Mouse (Mus musculus): Measurements from ENCODE around the gene Dnmt1. TPM values are rescaled to one million over a fixed set of nuclear protein-coding genes. Genes with fewer than 3 reads are reported as not detected.

Gene Dnmt1
- polyA plus RNA-seq, 1 experiment from 2014 or later = 67.4 TPM

GRCm38 (mm10) chr9:20902174-20902491 lies 57.6 kb downstream of the Dnmt1 start:
- Histone ChIP-seq H3K36me3 (ENCODE audit: control insufficient read depth, insufficient read depth, low read length) (peaks cover 15% of the 10 kb centered on the region), H3K4me3 (ENCODE audit: low read depth, low read length) (no peak overlapping the region), H3K27ac (ENCODE audit: low read depth, low read length) (no peak overlapping the region), H3K4me1 (ENCODE audit: control insufficient read depth, insufficient read depth, low read length) (peaks cover 8% of the 10 kb centered on the region), H3K4me2 (no peak overlapping the region), H3K9me3 (ENCODE audit: control insufficient read depth, low read length) (no peaks in the 10 kb centered on the region), H3K27me3 (ENCODE audit: control insufficient read depth, insufficient read depth, low read length) (no peaks in the 10 kb centered on the region), H3K9ac (ENCODE audit: low read length) (no peak overlapping the region)
- ATAC-seq (ENCODE audit: low FRiP score) (no peak), DNase-seq (ENCODE audit: low spot score, missing footprints) (no peak)
- 49% methylated on average over 6 of the region's 6 CpGs for WGBS

DNA sequence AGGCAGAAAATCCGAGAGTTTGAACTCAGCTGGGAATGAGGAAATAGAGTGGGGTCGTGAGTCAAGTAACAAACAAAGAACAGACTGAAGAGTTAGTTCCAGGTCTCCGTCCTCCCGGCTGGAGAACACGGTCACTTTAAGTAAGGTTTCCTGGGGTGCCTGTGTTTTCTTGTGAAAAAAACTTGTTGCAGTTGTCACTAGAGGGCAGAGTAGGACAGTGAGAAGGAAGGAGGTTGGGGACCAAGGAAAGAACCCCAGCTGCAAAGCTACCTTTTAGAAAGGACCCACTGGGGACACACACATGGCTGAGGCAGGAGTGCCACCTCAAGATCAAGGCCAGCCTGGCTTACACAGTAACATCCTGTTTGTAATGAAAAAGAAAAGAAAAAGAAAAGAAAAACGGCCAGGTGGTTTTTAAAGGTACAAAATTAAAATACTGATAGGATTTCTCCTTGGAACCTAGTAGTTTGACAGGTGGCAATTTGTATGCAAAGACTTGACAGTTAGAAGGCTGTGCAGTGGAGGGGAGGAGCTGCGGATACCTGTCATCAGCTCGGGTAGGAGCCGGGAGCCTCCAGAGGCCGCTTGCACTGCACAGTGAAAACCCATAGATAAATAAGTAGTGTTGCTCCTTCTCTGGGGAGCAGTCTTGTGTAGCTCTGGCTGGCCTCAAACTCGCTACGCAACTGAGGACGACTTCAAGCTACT lies 58.1 kb downstream of the Dnmt1 start:
- Histone ChIP-seq H3K4me2 (no peak overlapping the region), H3K4me3 (ENCODE audit: low read depth, low read length) (no peak overlapping the region), H3K27ac (ENCODE audit: low read depth, low read length) (no peak overlapping the region), H3K27me3 (ENCODE audit: control insufficient read depth, insufficient read depth, low read length) (no peaks in the 10 kb centered on the region), H3K36me3 (ENCODE audit: control insufficient read depth, insufficient read depth, low read length) (peaks cover 12% of the 10 kb centered on the region), H3K4me1 (ENCODE audit: control insufficient read depth, insufficient read depth, low read length) (peaks cover 9% of the 10 kb centered on the region), H3K9ac (ENCODE audit: low read length) (no peak overlapping the region), H3K9me3 (ENCODE audit: control insufficient read depth, low read length) (no peaks in the 10 kb centered on the region)
- 16% methylated on average over 13 of the region's 13 CpGs for WGBS
- no peak for ATAC-seq (ENCODE audit: low FRiP score)
- DNase-seq (ENCODE audit: low spot score, missing footprints) = no peak

- Histone ChIP-seq H3K4me1 (ENCODE audit: control insufficient read depth, insufficient read depth, low read length) (peaks cover 9% of the 10 kb centered on the region), H3K27me3 (ENCODE audit: control insufficient read depth, insufficient read depth, low read length) (no peaks in the 10 kb centered on the region), H3K4me2 (peak within 1 kb of the TSS; percentile 86), H3K27ac (ENCODE audit: low read depth, low read length) (no peak within 1 kb of the TSS), H3K9me3 (ENCODE audit: control insufficient read depth, low read length) (no peaks in the 10 kb centered on the region), H3K4me3 (ENCODE audit: low read depth, low read length) (peak within 1 kb of the TSS; percentile 85), H3K36me3 (ENCODE audit: control insufficient read depth, insufficient read depth, low read length) (peaks cover 24% of the 10 kb centered on the region), H3K9ac (ENCODE audit: low read length) (peak within 1 kb of the TSS; percentile 95)
- ATAC-seq (ENCODE audit: low FRiP score) (peak; percentile 86), DNase-seq (ENCODE audit: low spot score, missing footprints) (peak; percentile 99)
- WGBS = 7% methylated on average over 32 of the region's 34 CpGs
Observed at GRCm38 (mm10) chr9:20898511-20899073, 61.1 kb downstream of the Dnmt1 start, which contains the start of gene Eif3g. TSS of gene Eif3g (minus strand) at chr9:20898623.

DNA sequence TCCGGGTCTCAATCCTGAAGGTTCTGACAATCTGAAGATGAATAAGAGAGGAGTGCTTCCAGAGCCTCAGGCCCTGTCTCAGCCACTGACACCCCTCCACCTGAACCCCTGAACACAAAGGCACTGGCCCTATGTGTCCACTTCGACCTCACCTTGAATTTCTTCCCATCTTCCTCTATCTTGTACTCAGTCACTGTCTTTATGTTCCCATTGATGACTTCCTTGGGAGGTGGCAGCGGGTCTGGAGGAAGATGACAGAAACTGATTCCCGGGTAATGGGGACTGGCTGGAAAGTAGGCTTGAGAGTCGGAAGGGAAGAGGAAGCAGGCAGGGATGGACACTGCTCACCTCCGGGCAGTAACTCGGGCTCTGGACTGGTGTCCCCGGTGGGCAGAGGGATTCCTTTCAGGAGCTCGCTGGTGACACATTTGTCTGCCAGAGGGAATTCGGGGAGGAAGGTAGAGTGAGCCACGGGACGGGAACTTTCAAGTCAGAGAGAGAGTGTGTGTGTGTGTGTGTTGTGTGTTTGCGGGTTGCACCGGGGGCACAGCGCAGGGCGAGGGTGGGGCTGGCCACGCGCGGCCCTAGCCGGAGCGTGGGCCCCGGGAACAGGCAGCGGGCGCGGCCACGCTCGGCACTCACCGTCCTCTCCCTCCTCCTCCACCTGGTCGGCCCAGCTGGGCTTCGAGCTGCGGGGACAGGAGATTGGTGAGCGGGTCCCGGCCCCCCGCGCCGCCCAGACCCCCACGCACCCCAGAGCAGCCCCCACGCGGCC lies 61.8 kb downstream of the Dnmt1 start:
- WGBS = 4% methylated on average over 31 of the region's 39 CpGs
- DNase-seq (ENCODE audit: low spot score, missing footprints) = no peak

GRCm38 (mm10) chr9:20895382-20895781 lies 64.3 kb downstream of the Dnmt1 start:
- H3K4me3 ChIP-seq (ENCODE audit: low read depth, low read length) = no peak overlapping the region
- peaks cover 39% of the 10 kb centered on the region for H3K36me3 ChIP-seq (ENCODE audit: control insufficient read depth, insufficient read depth, low read length)
- 94% methylated on average over 9 of the region's 9 CpGs for WGBS
- no peak for DNase-seq (ENCODE audit: low spot score, missing footprints)
- H3K4me1 ChIP-seq (ENCODE audit: control insufficient read depth, insufficient read depth, low read length) = peaks cover 9% of the 10 kb centered on the region
- no peaks in the 10 kb centered on the region for H3K27me3 ChIP-seq (ENCODE audit: control insufficient read depth, insufficient read depth, low read length)
- H3K4me2 ChIP-seq = no peak overlapping the region
- no peak for ATAC-seq (ENCODE audit: low FRiP score)
- H3K9ac ChIP-seq (ENCODE audit: low read length) = no peak overlapping the region; the same call in 1 of the 2 replicates
- no peak overlapping the region for H3K27ac ChIP-seq (ENCODE audit: low read depth, low read length)
- H3K9me3 ChIP-seq (ENCODE audit: control insufficient read depth, low read length) = no peaks in the 10 kb centered on the region

More for the DNA sequence above, 61.8 kb downstream of the Dnmt1 start:
- H3K9me3 ChIP-seq (ENCODE audit: control insufficient read depth, low read length) = no peaks in the 10 kb centered on the region
- H3K27ac ChIP-seq (ENCODE audit: low read depth, low read length) = no peak overlapping the region
- no peaks in the 10 kb centered on the region for H3K27me3 ChIP-seq (ENCODE audit: control insufficient read depth, insufficient read depth, low read length)
- H3K9ac ChIP-seq (ENCODE audit: low read length) = peak overlapping the region; percentile 95
- H3K4me1 ChIP-seq (ENCODE audit: control insufficient read depth, insufficient read depth, low read length) = peaks cover 9% of the 10 kb centered on the region
- ATAC-seq (ENCODE audit: low FRiP score) = peak; percentile 70
- H3K4me3 ChIP-seq (ENCODE audit: low read depth, low read length) = peak overlapping the region; percentile 85
- peak overlapping the region; percentile 86 for H3K4me2 ChIP-seq
- H3K36me3 ChIP-seq (ENCODE audit: control insufficient read depth, insufficient read depth, low read length) = peaks cover 25% of the 10 kb centered on the region

- H3K27ac ChIP-seq (ENCODE audit: low read depth, low read length) = no peak overlapping the region
- H3K9ac ChIP-seq (ENCODE audit: low read length) = no peak overlapping the region
- peaks cover 9% of the 10 kb centered on the region for H3K4me1 ChIP-seq (ENCODE audit: control insufficient read depth, insufficient read depth, low read length)
- no peak for DNase-seq (ENCODE audit: low spot score, missing footprints)
- H3K27me3 ChIP-seq (ENCODE audit: control insufficient read depth, insufficient read depth, low read length) = no peaks in the 10 kb centered on the region
- no peak overlapping the region for H3K4me2 ChIP-seq
- ATAC-seq (ENCODE audit: low FRiP score) = no peak
- H3K9me3 ChIP-seq (ENCODE audit: control insufficient read depth, low read length) = no peaks in the 10 kb centered on the region
- H3K4me3 ChIP-seq (ENCODE audit: low read depth, low read length) = no peak overlapping the region
- WGBS = 94% methylated on average over 15 of the region's 15 CpGs
- peaks cover 43% of the 10 kb centered on the region for H3K36me3 ChIP-seq (ENCODE audit: control insufficient read depth, insufficient read depth, low read length)
Observed at GRCm38 (mm10) chr9:20894629-20895028, 65.1 kb downstream of the Dnmt1 start.

DNA sequence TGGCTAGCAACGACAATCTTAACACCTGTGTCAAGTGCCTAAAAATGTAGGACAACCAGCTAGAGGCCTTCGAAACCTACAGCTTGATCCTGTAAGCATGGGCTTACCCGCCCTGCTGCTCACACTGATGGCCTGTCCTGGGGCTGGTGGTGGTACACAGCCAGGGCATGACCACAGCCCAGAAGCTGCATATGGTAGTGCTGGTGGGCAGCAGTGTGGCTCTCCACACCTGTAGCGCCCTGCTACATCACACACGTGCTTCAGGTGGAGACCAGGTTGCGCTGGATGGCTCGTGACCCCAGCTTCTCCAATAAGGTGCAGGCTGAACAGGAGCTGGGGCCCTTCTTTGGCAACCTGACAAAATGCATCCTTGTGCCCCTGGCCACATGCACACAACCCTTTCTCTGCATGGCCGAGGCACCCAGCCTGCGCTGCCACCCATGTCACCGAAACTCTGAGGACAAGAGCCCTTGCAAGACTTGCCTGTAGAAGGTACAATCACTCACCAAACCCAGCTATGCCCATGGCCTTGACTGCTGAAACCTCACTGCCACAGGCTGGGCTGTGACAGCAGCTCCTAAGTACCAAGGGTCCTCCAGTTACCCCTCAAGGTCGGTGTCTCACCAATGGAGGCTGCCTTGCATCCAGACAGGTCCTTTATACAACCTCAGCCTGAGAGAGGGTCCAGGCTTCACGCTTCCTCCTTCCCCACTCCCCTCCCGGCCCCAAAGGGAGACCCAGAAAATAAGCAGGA lies 65.9 kb downstream of the Dnmt1 start:
- ATAC-seq (ENCODE audit: low FRiP score) (no peak), DNase-seq (ENCODE audit: low spot score, missing footprints) (no peak)
- no peaks in the 10 kb centered on the region for H3K27me3 ChIP-seq (ENCODE audit: control insufficient read depth, insufficient read depth, low read length)
- H3K4me3 ChIP-seq (ENCODE audit: low read depth, low read length) = no peak overlapping the region
- H3K4me1 ChIP-seq (ENCODE audit: control insufficient read depth, insufficient read depth, low read length) = peaks cover 12% of the 10 kb centered on the region
- 88% methylated on average over 13 of the region's 13 CpGs for WGBS
- no peaks in the 10 kb centered on the region for H3K9me3 ChIP-seq (ENCODE audit: control insufficient read depth, low read length)
- no peak overlapping the region for H3K4me2 ChIP-seq
- H3K36me3 ChIP-seq (ENCODE audit: control insufficient read depth, insufficient read depth, low read length) = peaks cover 45% of the 10 kb centered on the region
- H3K27ac ChIP-seq (ENCODE audit: low read depth, low read length) = no peak overlapping the region
- H3K9ac ChIP-seq (ENCODE audit: low read length) = no peak overlapping the region

GRCm38 (mm10) chr9:20893069-20893468 lies 66.6 kb downstream of the Dnmt1 start:
- Histone ChIP-seq H3K36me3 (ENCODE audit: control insufficient read depth, insufficient read depth, low read length) (peaks cover 45% of the 10 kb centered on the region), H3K4me3 (ENCODE audit: low read depth, low read length) (no peak overlapping the region), H3K27ac (ENCODE audit: low read depth, low read length) (no peak overlapping the region), H3K9me3 (ENCODE audit: control insufficient read depth, low read length) (no peaks in the 10 kb centered on the region), H3K4me2 (no peak overlapping the region), H3K4me1 (ENCODE audit: control insufficient read depth, insufficient read depth, low read length) (peaks cover 12% of the 10 kb centered on the region), H3K27me3 (ENCODE audit: control insufficient read depth, insufficient read depth, low read length) (no peaks in the 10 kb centered on the region), H3K9ac (ENCODE audit: low read length) (no peak overlapping the region)
- WGBS = 65% methylated on average over 5 of the region's 5 CpGs
- DNase-seq (ENCODE audit: low spot score, missing footprints) (no peak), ATAC-seq (ENCODE audit: low FRiP score) (no peak)
